Mouse (Mus musculus) limb, embryonic 15.5 days (tissue): ENCODE data around the gene Tspan33. TPM values are rescaled to one million over a fixed set of nuclear protein-coding genes. Genes with fewer than 3 reads are reported as not detected.

Source experiments
- ATAC-seq: fragments of 200-750 bp; cut with Nextera tagmentation; 2 replicates; pipeline ENCODE4 v1.8.0; 2017; ENCODE audit warnings: low read depth, moderate TSS enrichment; ENCODE audit not compliant: insufficient number of reproducible peaks, low FRiP score, low TSS enrichment
- H3K27ac ChIP-seq: fragments of 300-500 bp; sonication (generic); 2 replicates; pipeline ENCODE4 v1.5.1; 2015; ENCODE audit warnings: moderate library complexity, mild to moderate bottlenecking, inconsistent platforms
- H3K27me3 ChIP-seq: fragments of 300-500 bp; sonication (generic); 2 replicates; pipeline ENCODE4 v1.6.1; 2015; ENCODE audit warnings: inconsistent platforms
- H3K36me3 ChIP-seq: fragments of 300-500 bp; sonication (generic); 2 replicates; pipeline ENCODE4 v1.6.1; 2015; ENCODE audit warnings: inconsistent platforms
- H3K4me1 ChIP-seq: fragments of 300-500 bp; sonication (generic); 2 replicates; pipeline ENCODE4 v1.6.1; 2015; ENCODE audit warnings: inconsistent platforms
- H3K4me2 ChIP-seq: fragments of 300-500 bp; sonication (generic); 2 replicates; pipeline ENCODE4 v1.6.1; 2015; ENCODE audit warnings: mild to moderate bottlenecking, inconsistent platforms
- H3K4me3 ChIP-seq: fragments of 300-500 bp; sonication (generic); 2 replicates; pipeline ENCODE4 v1.5.1; 2015; ENCODE audit warnings: mild to moderate bottlenecking, inconsistent platforms
- H3K9ac ChIP-seq: fragments of 300-500 bp; sonication (generic); 2 replicates; pipeline ENCODE4 v1.6.1; 2015; ENCODE audit warnings: inconsistent platforms
- H3K9me3 ChIP-seq: fragments of 300-500 bp; sonication (generic); 2 replicates; pipeline ENCODE4 v1.6.1; 2016; ENCODE audit warnings: inconsistent platforms
- WGBS: fragments of 180-500 bp; shearing (Covaris S2); methylation state at CpG from one replicate; pipeline ENCODE4 v1.1.7; 2015; 5-methylcytosine and 5-hydroxymethylcytosine counted together
- polyA plus RNA-seq: library from polyadenylated mRNA; unstranded; fragments of >200 nt; fragmentation: Nextera tagmentation; extraction: Ambion mirVana; gene quantifications from 2 replicates; pipeline ENCODE4 v1.2.1, GENCODE M21; 2015

Gene Tspan33
- polyA plus RNA-seq, 1 experiment from 2014 or later, result 4.3 TPM

DNA sequence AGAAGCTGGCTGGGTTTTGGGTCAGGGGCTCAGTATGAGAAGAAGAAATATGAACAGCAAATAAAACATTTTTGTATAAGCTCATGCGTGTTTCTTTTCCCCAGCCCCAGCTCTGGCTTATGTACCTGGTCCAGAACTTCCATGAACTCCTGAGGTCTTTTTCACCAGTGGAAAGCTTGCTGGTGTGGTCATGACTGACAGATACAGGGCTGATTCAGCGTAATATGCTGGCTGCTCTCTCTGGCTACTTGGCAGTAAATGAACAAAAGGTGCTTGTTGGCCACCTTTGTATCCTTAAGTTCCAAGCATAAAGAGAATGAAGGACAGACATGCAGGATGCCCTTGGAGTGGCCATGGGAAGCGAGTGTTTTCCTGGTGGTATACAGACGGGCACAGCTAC is 67.3 kb downstream of the Tspan33 start:
- peaks cover 50% of the 10 kb centered on the region for H3K36me3 ChIP-seq
- H3K4me3 ChIP-seq, result no peak overlapping the region
- no peak for ATAC-seq
- no peak overlapping the region for H3K9ac ChIP-seq
- no peak overlapping the region for H3K27ac ChIP-seq
- WGBS, result 92% methylated on average over 4 of the region's 4 CpGs
- no peak overlapping the region for H3K4me2 ChIP-seq
- no peaks in the 10 kb centered on the region for H3K27me3 ChIP-seq
- H3K9me3 ChIP-seq, result no peaks in the 10 kb centered on the region
- H3K4me1 ChIP-seq, result no peaks in the 10 kb centered on the region

GRCm38 (mm10) chr6:29762524-29762923 is 68.5 kb downstream of the Tspan33 start:
- Histone ChIP-seq H3K27me3 (no peaks in the 10 kb centered on the region), H3K9me3 (no peaks in the 10 kb centered on the region), H3K27ac (no peak overlapping the region), H3K4me2 (no peak overlapping the region), H3K36me3 (peaks cover 38% of the 10 kb centered on the region), H3K4me3 (no peak overlapping the region), H3K4me1 (no peaks in the 10 kb centered on the region; the same call in 1 of the 2 replicates), H3K9ac (no peak overlapping the region)
- ATAC-seq, result no peak
- 67% methylated on average over 4 of the region's 4 CpGs for WGBS

DNA sequence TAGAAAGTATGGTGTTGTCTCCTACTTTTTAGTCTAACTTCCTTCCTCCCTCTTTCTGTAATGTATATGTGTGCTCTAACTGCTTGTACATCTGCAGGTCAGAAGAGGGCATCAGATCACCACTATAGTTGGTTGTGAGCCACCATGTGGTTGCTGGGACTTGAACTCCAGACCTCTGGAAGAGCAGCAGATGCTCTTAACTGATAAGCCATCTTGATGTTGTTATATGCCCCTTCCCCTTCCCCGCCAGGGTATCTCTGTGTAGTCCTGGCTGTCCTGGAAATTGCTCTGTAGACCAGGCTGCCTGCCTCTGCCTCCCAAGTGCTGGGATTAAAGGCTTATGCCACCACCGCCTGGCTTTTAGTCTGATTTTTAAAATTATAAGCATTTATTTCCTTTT is 72.9 kb downstream of the Tspan33 start:
- no peak for ATAC-seq
- Histone ChIP-seq H3K4me3 (no peak overlapping the region), H3K9ac (no peak overlapping the region), H3K4me1 (peaks cover 11% of the 10 kb centered on the region), H3K9me3 (no peaks in the 10 kb centered on the region), H3K27me3 (no peaks in the 10 kb centered on the region), H3K36me3 (peaks cover 3% of the 10 kb centered on the region; the same call in 1 of the 2 replicates), H3K27ac (no peak overlapping the region), H3K4me2 (no peak overlapping the region)
- WGBS, result 93% methylated on average over 2 of the region's 2 CpGs

Other genes with a start within 250 kb of the Tspan33 start
- 221 and 243 TPM in 2 replicates for gene Atp6v1f, start 226.5 kb upstream of the Tspan33 start, polyA plus RNA-seq
- not detected in 2 replicates for gene Atp6v1fnb, start 222.8 kb upstream of the Tspan33 start, polyA plus RNA-seq
- 25.8 and 26.5 TPM in 2 replicates for gene Kcp, start 186.3 kb upstream of the Tspan33 start, polyA plus RNA-seq
- gene Irf5, start 167.6 kb upstream of the Tspan33 start, polyA plus RNA-seq, result 4.6 and 6.0 TPM in 2 replicates
- 80.0 and 82.2 TPM in 2 replicates for gene Tnpo3, start 84.3 kb upstream of the Tspan33 start, polyA plus RNA-seq
- 45.6 and 52.1 TPM in 2 replicates for gene Smo, start 41.3 kb downstream of the Tspan33 start, polyA plus RNA-seq
- 11.4 and 13.4 TPM in 2 replicates for gene Ahcyl2, start 73.8 kb downstream of the Tspan33 start, polyA plus RNA-seq
- gene Strip2, start 222.8 kb downstream of the Tspan33 start, polyA plus RNA-seq, result 2.0 and 2.1 TPM in 2 replicates